Mouse (Mus musculus): ENCODE measurements at regions not wholly inside any gene's neighbourhood (a gene's known extent, or its start where the extent isn't known, plus 50 kb on each side); places are given as distances from the start of the nearest gene placed in this dataset.

- H3K4me3 ChIP-seq (ENCODE audit: low read depth, low read length) = no peak overlapping the region
- no peak for ATAC-seq (ENCODE audit: insufficient read depth)
- H3K4me2 ChIP-seq = no peak overlapping the region
- H3K9ac ChIP-seq = no peak overlapping the region
- peak; percentile 41 for DNase-seq
- no peak overlapping the region for H3K27ac ChIP-seq (ENCODE audit: low read depth)
- no peaks in the 10 kb centered on the region for H3K27me3 ChIP-seq (ENCODE audit: insufficient read depth, low read length)
- WGBS = 55% methylated on average over 2 of the region's 2 CpGs
- no peaks in the 10 kb centered on the region for H3K9me3 ChIP-seq (ENCODE audit: low read depth, low read length)
- no peaks in the 10 kb centered on the region for H3K36me3 ChIP-seq (ENCODE audit: insufficient read depth)
- no peaks in the 10 kb centered on the region for H3K4me1 ChIP-seq (ENCODE audit: insufficient read depth)
- TF ChIP-seq CTCF (IDR thresholded peaks at IDR 0.05; ENCODE audit: low read depth) = peak; percentile 22; the same call in 1 of the 2 replicates
Measured at GRCm38 (mm10) chr6:10156097-10156496, 1207.9 kb downstream of the Nxph1 start.

GRCm38 (mm10) chr6:10181590-10182183 lies 1233.5 kb downstream of the Nxph1 start:
- H3K4me3 ChIP-seq (ENCODE audit: low read depth, low read length) = no peak overlapping the region
- H3K27ac ChIP-seq (ENCODE audit: low read depth) = no peak overlapping the region
- 84% methylated on average over 7 of the region's 7 CpGs for WGBS
- H3K9me3 ChIP-seq (ENCODE audit: low read depth, low read length) = no peaks in the 10 kb centered on the region
- H3K4me2 ChIP-seq = no peak overlapping the region
- no peaks in the 10 kb centered on the region for H3K27me3 ChIP-seq (ENCODE audit: insufficient read depth, low read length)
- no peaks in the 10 kb centered on the region for H3K4me1 ChIP-seq (ENCODE audit: insufficient read depth)
- H3K36me3 ChIP-seq (ENCODE audit: insufficient read depth) = no peaks in the 10 kb centered on the region
- DNase-seq = no peak
- no peak for ATAC-seq (ENCODE audit: insufficient read depth)
- no peak for TF ChIP-seq CTCF (IDR thresholded peaks at IDR 0.05; ENCODE audit: low read depth)
- H3K9ac ChIP-seq = no peak overlapping the region

GRCm38 (mm10) chr6:10185971-10186370 lies 1237.7 kb downstream of the Nxph1 start:
- no peak for TF ChIP-seq CTCF (IDR thresholded peaks at IDR 0.05; ENCODE audit: low read depth)
- no peak overlapping the region for H3K27ac ChIP-seq (ENCODE audit: low read depth)
- H3K9ac ChIP-seq = no peak overlapping the region
- no peaks in the 10 kb centered on the region for H3K9me3 ChIP-seq (ENCODE audit: low read depth, low read length)
- no peaks in the 10 kb centered on the region for H3K27me3 ChIP-seq (ENCODE audit: insufficient read depth, low read length)
- no peak overlapping the region for H3K4me3 ChIP-seq (ENCODE audit: low read depth, low read length)
- ATAC-seq (ENCODE audit: insufficient read depth) (no peak), DNase-seq (no peak)
- no peak overlapping the region for H3K4me2 ChIP-seq
- no peaks in the 10 kb centered on the region for H3K36me3 ChIP-seq (ENCODE audit: insufficient read depth)
- no peaks in the 10 kb centered on the region for H3K4me1 ChIP-seq (ENCODE audit: insufficient read depth)
